Mouse (Mus musculus): Measurements from ENCODE around the gene Cyp4a14.

- TF ChIP-seq FLI1 (IDR thresholded peaks at IDR 0.05; ENCODE audit: low read length), result no peak
- no peak for TF ChIP-seq GATA1 (IDR thresholded peaks at IDR 0.05; ENCODE audit: borderline replicate concordance, low read length)
Measured at GRCm38 (mm10) chr4:115481006-115481652, 14.8 kb downstream of the Cyp4a14 start.

All from megakaryocyte, embryonic 14.5 days (primary cell).